Mouse (Mus musculus) cerebellum, postnatal 36 days (tissue): ENCODE data around the gene Cfap100.

Experiments
- DNase-seq, 2 experiments: peaks; one replicate each; pipeline ENCODE4 v3.0.0; 2021 to 2022; ENCODE audit warnings: mixed read lengths in 2 of 2

Gene Cfap100

GRCm38 (mm10) chr6:90428380-90428974, at the start of gene Cfap100:
Cfap100 (minus strand) TSS chr6:90428797.
- DNase-seq: peak; percentile 72 to 76

- peak; percentile 43 to 48 for DNase-seq
Measured at GRCm38 (mm10) chr6:90476941-90477518, 48.4 kb upstream of the Cfap100 start.

- no peak for DNase-seq
Measured at GRCm38 (mm10) chr6:90475854-90476212, 47.2 kb upstream of the Cfap100 start.

- no peak for DNase-seq
Measured at GRCm38 (mm10) chr6:90475176-90475853, 46.7 kb upstream of the Cfap100 start.

GRCm38 (mm10) chr6:90474361-90474750, 45.8 kb upstream of the Cfap100 start:
- DNase-seq: no peak

- no peak for DNase-seq
Measured at GRCm38 (mm10) chr6:90473630-90474360, 45.2 kb upstream of the Cfap100 start.

GRCm38 (mm10) chr6:90472697-90473096, 44.1 kb upstream of the Cfap100 start:
- no peak for DNase-seq

GRCm38 (mm10) chr6:90472079-90472478, 43.5 kb upstream of the Cfap100 start:
- no peak for DNase-seq

GRCm38 (mm10) chr6:90470947-90471541, 42.4 kb upstream of the Cfap100 start:
- DNase-seq: no peak

GRCm38 (mm10) chr6:90470255-90470654, 41.7 kb upstream of the Cfap100 start:
- DNase-seq: no peak

- no peak for DNase-seq
Measured at GRCm38 (mm10) chr6:90469041-90469440, 40.4 kb upstream of the Cfap100 start.

- DNase-seq: no peak
Measured at GRCm38 (mm10) chr6:90468216-90468615, 39.6 kb upstream of the Cfap100 start.

GRCm38 (mm10) chr6:90466847-90467410, 38.3 kb upstream of the Cfap100 start:
- no peak for DNase-seq

- DNase-seq: no peak
Measured at GRCm38 (mm10) chr6:90466079-90466478, 37.5 kb upstream of the Cfap100 start.

- DNase-seq: no peak
Measured at GRCm38 (mm10) chr6:90465028-90465640, 36.5 kb upstream of the Cfap100 start.

- DNase-seq: no peak
Measured at GRCm38 (mm10) chr6:90463890-90464421, 35.4 kb upstream of the Cfap100 start.

- DNase-seq: peak; percentile 57 to 61
Measured at GRCm38 (mm10) chr6:90463228-90463862, 34.7 kb upstream of the Cfap100 start.

GRCm38 (mm10) chr6:90462841-90463227, 34.2 kb upstream of the Cfap100 start:
- peak in 1 of 2 experiments; percentile 35 for DNase-seq

- peak; percentile 76 to 86 for DNase-seq
Measured at GRCm38 (mm10) chr6:90462181-90462706, 33.6 kb upstream of the Cfap100 start, which contains the start of gene Klf15. Klf15 (plus strand) TSS chr6:90462576.

- DNase-seq: peak in 1 of 2 experiments; percentile 19
Measured at GRCm38 (mm10) chr6:90461771-90462170, 33.2 kb upstream of the Cfap100 start.

GRCm38 (mm10) chr6:90461181-90461580, 32.6 kb upstream of the Cfap100 start:
- no peak for DNase-seq
